Mouse (Mus musculus): Measurements from ENCODE around the gene Ube4a.
A peak's percentile ranks its signal among the peaks of the same experiment; 100 is the strongest.

The Ube4a gene

DNA sequence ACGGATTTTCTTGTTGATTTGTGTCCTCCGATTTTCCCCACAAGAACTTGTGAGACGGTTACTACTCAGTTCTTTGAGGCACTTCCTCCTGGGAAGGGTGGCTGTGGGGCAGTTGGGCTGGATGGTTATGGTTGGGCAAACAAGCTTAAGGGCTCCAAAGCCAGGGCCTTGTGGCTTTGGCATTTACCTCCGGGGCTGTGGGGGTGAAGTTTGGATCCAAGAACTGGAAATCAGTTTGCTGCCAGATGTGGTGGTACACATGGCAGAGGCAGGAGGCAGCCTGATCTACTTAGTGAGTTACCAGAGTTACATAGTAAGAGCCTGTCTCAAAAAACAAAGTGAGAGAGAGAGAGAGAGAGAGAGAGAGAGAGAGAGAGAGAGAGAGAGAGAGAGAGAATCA, 61.5 kb downstream of the Ube4a start:
- DNase-seq (ENCODE audit: low read depth in 2 of 2, low spot score in 2 of 2) = no peak

GRCm38 (mm10) chr9:44900402-44900801, 65.0 kb downstream of the Ube4a start:
- no peak for DNase-seq (ENCODE audit: low read depth in 2 of 2, low spot score in 2 of 2)

- DNase-seq (ENCODE audit: low read depth in 2 of 2, low spot score in 2 of 2) = no peak
Observed at GRCm38 (mm10) chr9:44899716-44900115, 65.7 kb downstream of the Ube4a start.

GRCm38 (mm10) chr9:44897024-44897423, 68.4 kb downstream of the Ube4a start:
- no peak for DNase-seq (ENCODE audit: low read depth in 2 of 2, low spot score in 2 of 2)

DNA sequence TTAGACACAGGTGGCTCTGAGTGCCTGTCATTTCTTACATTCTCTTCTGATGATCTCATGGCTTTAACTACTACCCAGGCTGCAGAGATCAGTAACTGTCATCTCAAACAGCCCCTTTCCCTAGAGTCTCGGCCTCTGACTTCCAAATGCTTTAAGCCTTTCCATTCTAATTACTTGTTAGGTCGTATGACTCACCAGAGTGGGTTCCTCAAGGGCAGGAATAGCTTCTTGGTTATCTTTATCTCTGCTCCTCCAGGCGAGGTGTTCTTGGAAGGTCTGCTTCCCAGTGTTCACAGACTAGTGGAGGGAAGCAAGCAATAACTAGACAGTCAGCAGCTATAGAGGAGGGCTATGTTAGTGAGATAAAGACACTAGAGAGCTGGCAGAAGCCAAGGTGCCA, 72.7 kb downstream of the Ube4a start:
- no peak for DNase-seq (ENCODE audit: low read depth in 2 of 2, low spot score in 2 of 2)

DNA sequence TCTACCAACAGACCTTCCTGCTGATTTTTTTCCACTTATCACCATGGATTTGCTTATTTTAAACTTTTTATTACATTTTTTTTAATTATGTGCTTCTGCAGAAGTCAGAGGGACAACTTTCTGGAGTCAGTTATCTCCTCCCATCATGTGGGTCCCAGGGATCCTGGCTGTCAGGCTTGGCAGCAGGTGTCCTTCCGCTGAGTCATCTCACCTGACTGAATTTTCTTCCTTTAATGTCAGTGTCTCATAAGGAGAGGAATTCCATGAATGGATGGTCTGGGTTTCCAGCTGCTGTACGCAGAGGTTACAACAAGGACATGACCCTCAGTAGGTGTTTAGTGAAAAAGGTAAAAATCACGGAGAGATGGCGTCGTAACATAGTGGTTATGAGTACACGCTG, 74.2 kb downstream of the Ube4a start:
- DNase-seq (ENCODE audit: low read depth in 2 of 2, low spot score in 2 of 2) = no peak

GRCm38 (mm10) chr9:44890122-44890521, 75.3 kb downstream of the Ube4a start:
- DNase-seq (ENCODE audit: low read depth in 2 of 2, low spot score in 2 of 2) = no peak

GRCm38 (mm10) chr9:44888114-44888624, 77.2 kb downstream of the Ube4a start:
- DNase-seq (ENCODE audit: low read depth in 2 of 2, low spot score in 2 of 2) = no peak

GRCm38 (mm10) chr9:44882981-44883569, 82.3 kb downstream of the Ube4a start:
- DNase-seq (ENCODE audit: low read depth in 2 of 2, low spot score in 2 of 2) = peak in 1 of 2 experiments; percentile 16

DNA sequence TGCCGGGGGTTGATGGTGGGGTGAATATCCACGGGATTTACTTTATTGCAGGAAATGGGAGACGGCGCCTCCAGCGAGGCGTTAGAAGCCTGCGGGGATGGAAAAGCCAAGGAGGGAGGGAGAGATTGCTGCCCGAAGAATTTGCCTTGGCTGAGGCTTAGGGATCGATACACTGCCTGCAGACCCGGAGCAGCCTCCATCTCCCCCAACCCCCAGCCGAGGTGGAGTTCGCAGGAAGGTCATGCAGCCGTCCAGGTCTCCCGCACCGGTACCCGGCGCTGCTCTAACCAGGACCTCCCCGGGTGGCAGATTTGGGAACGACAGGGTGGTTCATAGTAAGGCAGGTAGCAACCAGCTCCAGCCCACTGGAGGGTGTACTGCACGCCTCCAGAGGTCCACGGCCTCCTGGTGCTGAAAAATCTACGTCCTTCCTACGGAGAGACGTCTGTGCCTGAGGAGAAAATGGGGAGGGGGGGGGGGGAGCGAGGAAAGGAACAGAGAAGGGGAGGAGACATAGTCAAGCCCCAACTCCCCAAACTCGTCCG, 82.9 kb downstream of the Ube4a start:
- DNase-seq (ENCODE audit: low read depth in 2 of 2, low spot score in 2 of 2) = peak; percentile 54 to 70

DNA sequence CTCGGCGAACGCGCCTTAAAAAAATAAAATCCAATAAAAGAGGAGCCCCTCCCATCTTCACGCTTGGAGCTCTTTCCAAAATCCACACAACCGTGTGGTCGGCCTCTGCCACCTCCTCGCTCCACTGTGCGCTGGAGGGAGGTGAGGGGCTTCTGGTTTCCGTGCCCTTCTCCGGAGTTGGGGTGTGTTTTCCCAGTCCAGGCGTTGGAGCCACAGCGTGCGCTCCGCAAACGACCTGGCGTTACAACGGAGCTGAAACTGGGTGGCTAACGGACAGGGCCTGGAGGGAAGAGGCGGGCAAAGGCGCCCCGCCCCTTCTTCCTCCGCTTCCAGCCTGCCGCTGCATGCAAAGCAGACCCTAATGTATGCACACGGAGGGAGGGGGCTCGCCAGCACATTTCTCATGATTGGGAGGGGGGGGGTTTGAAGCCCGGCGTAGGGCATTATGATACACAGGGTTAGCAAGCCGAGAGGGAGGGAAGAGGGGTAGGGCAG, 83.4 kb downstream of the Ube4a start:
- DNase-seq (ENCODE audit: low read depth in 2 of 2, low spot score in 2 of 2) = no peak

- DNase-seq (ENCODE audit: low read depth in 2 of 2, low spot score in 2 of 2) = peak; percentile 92 to 95
Observed at GRCm38 (mm10) chr9:44881221-44881871, 84.1 kb downstream of the Ube4a start, which contains the start of gene Kmt2a. Kmt2a (minus strand) TSS chr9:44881296.

GRCm38 (mm10) chr9:44880309-44881081, 84.9 kb downstream of the Ube4a start:
- peak; percentile 7 to 26 for DNase-seq (ENCODE audit: low read depth in 2 of 2, low spot score in 2 of 2)

DNA sequence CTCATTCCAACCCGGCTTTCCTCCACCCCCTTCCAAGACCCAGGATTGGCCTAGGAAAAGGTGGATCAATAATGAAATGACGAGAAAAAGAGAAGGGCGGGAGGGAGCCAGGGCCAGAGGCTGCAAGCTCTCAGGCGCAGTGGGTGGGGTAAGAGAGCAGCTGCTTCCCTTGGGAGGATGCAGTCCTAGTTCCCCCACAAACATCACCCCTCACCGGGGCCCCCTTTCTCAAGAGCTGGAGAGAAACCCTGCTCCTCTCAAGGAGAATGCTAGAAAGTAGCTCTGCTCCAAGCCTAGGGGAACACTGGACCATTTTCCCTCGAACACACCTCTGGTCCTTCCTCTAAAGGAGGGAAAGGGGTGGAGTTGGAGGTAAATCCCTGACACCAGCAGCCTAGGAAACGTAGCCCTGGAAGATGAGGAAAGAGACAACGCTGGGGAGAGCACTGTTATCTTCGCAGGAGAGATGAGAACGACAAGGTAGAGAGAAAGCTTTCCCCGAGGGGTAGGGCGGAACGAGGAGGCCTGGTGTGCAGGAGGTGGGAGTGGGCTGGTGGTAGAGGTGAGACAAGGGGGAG, 85.6 kb downstream of the Ube4a start:
- DNase-seq (ENCODE audit: low read depth in 2 of 2, low spot score in 2 of 2) = no peak

- DNase-seq (ENCODE audit: low read depth in 2 of 2, low spot score in 2 of 2) = peak in 1 of 2 experiments; percentile 42
Observed at GRCm38 (mm10) chr9:44878776-44879500, 86.5 kb downstream of the Ube4a start.

DNA sequence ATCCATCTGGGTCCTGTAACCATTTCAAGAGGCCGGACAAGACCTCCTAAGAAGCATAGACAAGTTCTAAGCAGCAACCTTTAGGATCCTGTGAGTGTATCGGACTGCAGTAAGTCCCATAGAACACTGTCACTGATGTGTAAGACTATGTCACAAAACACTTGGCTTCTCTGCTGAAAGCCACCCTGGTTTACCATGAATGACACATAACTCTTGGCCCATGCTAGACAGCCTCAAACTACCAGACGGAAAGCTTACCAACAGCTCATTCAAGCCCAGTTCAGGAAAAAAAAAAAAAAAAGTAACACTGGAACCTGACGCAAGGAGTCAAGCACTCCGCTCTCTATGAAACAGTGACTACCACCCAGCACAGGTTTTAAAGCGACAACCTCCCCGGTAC, 87.7 kb downstream of the Ube4a start:
- no peak for DNase-seq (ENCODE audit: low read depth in 2 of 2, low spot score in 2 of 2)

GRCm38 (mm10) chr9:44875476-44875875, 89.9 kb downstream of the Ube4a start:
- DNase-seq (ENCODE audit: low read depth in 2 of 2, low spot score in 2 of 2) = no peak

DNA sequence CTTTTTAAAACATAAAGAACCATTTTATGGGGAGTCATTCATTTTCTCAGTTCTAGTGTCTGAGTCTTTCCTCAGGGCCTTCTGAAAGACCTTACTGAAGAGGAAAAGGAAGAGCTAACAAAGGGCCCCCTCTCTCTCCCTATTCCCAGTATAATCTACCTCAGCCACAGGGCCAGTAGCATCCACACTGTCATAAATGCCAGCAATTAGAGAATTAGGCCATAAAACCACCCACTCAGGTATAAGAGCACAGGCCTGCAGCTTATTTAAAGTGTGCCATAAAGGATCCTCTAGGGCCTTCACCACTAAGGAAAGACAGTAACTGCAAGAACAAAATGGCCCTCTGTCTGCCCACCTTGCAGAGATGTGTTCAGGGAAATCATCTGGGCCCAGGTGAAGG, 91.2 kb downstream of the Ube4a start:
- no peak for DNase-seq (ENCODE audit: low read depth in 2 of 2, low spot score in 2 of 2)

GRCm38 (mm10) chr9:44873665-44874064, 91.7 kb downstream of the Ube4a start:
- no peak for DNase-seq (ENCODE audit: low read depth in 2 of 2, low spot score in 2 of 2)
